Mouse (Mus musculus): ENCODE results near the gene Ccn2. TPM values are rescaled to one million over a fixed set of nuclear protein-coding genes. Genes with fewer than 3 reads are reported as not detected.
A peak's percentile ranks its signal among the peaks of the same experiment; 100 is the strongest.

Ccn2 gene
- polyA plus RNA-seq, 1 experiment from 2014 or later = 2.4 TPM

DNA sequence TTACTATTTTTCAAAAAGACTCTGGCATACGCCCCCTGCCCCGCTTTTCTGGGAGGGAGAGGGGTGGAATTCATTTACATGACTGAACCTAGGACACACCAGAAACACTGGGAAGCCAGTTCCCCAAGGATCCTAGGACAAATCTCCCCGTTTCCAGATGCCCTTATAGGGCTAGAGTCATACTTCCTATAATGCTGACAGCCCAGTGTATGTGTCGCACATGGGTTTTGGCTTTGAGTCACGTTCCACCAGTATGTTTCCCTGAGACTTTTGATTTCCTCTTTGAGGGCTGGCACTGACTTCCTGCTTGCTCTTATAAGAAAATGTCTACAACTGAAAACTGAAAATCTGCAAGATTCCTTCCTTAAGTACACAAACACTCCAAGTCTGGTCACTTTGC is 3.5 kb upstream of the Ccn2 start:
- Histone ChIP-seq H3K9ac (replicated peaks) (no peak overlapping the region), H3K4me1 (peaks cover 18% of the 10 kb centered on the region), H3K36me3 (no peaks in the 10 kb centered on the region), H3K27me3 (no peaks in the 10 kb centered on the region), H3K27ac (replicated peaks) (no peak overlapping the region), H3K4me3 (no peak overlapping the region), H3K9me3 (no peaks in the 10 kb centered on the region), H3K4me2 (replicated peaks) (no peak overlapping the region)
- 80% methylated on average over 5 of the region's 5 CpGs for whole genome bisulfite sequencing
- no peak for ATAC-seq (replicated peaks)

DNA sequence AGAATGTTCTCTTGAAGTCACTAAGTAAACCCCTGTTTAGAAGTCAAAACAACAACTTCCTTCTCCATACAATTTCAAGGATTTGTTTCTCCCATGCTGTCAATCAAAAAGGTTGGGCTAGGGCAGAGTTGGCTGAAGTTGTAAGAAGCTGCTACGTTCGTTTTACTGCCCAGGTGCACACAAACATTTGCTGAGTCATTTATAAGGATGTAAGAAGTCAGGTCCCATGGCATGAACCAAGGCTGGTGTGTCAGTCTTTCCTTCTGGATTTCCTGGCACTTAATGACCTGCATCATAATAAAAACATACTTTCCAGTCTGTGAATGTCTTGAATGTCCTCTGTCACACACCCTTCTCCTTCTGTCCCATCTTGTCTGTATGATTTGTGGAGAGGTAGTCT is 2.9 kb upstream of the Ccn2 start:
- ATAC-seq (replicated peaks) = no peak
- Histone ChIP-seq H3K4me3 (no peak overlapping the region), H3K9ac (replicated peaks) (no peak overlapping the region), H3K4me2 (replicated peaks) (no peak overlapping the region), H3K27ac (replicated peaks) (no peak overlapping the region), H3K27me3 (no peaks in the 10 kb centered on the region), H3K36me3 (no peaks in the 10 kb centered on the region), H3K4me1 (peaks cover 24% of the 10 kb centered on the region), H3K9me3 (no peaks in the 10 kb centered on the region)
- WGBS = 67% methylated on average over 2 of the region's 2 CpGs

DNA sequence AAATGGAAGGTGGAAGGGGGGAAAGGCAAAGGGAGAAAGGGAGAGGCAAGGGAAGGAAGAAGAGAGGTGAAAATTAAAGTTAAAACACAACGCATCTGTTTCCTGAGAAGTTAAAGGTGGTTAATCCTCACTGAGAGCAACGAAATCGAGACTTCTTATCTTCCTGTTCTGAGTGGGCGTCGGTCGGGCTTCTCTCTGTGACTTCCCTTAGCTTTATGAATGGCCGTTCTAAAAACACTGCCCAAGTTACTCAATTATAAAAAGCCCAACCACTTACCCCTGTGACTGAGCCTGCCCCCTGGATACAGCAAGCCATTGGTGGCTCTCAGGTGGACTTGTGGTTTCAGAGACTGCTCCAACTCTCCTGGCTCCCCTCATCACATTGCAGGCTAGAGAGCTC is 2.3 kb upstream of the Ccn2 start:
- no peak overlapping the region for H3K4me3 ChIP-seq
- no peaks in the 10 kb centered on the region for H3K36me3 ChIP-seq
- peaks cover 24% of the 10 kb centered on the region for H3K4me1 ChIP-seq
- no peaks in the 10 kb centered on the region for H3K9me3 ChIP-seq
- no peaks in the 10 kb centered on the region for H3K27me3 ChIP-seq
- ATAC-seq (replicated peaks) = no peak
- no peak overlapping the region for H3K27ac ChIP-seq (replicated peaks)
- H3K4me2 ChIP-seq (replicated peaks) = no peak overlapping the region
- 84% methylated on average over 7 of the region's 7 CpGs for WGBS
- H3K9ac ChIP-seq (replicated peaks) = no peak overlapping the region

DNA sequence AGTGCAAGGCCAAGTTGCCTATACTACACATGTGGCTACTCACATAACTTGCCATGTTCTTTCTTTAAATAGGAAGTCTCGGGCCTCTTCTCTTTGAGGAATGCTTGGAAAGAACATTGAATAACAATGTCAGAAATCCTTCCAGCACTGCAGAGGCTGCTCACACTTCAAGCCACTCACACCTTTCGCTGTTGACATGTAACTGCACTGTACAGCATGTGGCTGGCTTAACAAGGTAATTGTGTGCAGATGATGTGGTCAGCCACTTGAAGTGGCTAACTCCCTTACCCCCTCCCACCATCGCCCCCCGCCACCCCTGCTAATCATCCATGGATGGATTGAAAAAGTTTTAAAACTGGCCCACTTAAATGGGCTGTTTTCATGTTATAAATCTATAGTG is 1.7 kb upstream of the Ccn2 start:
- no peak overlapping the region for H3K4me2 ChIP-seq (replicated peaks)
- WGBS = 79% methylated on average over 4 of the region's 4 CpGs
- ATAC-seq (replicated peaks) = no peak
- no peak overlapping the region for H3K4me3 ChIP-seq
- H3K4me1 ChIP-seq = peaks cover 24% of the 10 kb centered on the region
- H3K9ac ChIP-seq (replicated peaks) = no peak overlapping the region
- no peak overlapping the region for H3K27ac ChIP-seq (replicated peaks)
- H3K27me3 ChIP-seq = no peaks in the 10 kb centered on the region
- H3K36me3 ChIP-seq = no peaks in the 10 kb centered on the region
- no peaks in the 10 kb centered on the region for H3K9me3 ChIP-seq

DNA sequence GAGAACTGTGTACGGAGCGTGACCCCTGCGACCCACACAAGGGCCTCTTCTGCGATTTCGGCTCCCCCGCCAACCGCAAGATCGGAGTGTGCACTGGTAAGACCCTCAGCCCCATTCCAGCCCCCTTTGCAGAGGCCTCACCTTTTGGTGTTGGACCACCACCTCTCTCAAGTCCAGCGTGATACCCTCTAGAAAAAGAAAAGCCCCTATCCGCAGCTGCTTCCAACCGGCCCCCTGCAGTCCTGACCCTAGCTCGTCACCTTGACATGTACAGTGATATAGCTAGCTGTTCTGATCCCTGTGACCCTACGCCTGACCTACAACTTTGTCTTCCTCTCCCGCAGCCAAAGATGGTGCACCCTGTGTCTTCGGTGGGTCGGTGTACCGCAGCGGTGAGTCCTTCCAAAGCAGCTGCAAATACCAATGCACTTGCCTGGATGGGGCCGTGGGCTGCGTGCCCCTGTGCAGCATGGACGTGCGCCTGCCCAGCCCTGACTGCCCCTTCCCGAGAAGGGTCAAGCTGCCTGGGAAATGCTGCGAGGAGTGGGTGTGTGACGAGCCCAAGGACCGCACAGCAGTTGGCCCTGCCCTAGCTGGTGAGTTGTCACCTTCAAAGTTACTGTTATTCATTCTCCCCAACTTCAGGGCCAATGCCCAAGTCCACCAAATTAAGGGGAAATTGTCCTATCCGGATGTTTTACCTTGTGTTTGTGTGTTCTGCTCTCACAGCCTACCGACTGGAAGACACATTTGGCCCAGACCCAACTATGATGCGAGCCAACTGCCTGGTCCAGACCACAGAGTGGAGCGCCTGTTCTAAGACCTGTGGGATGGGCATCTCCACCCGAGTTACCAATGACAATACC is 994 bp downstream of the Ccn2 start:
- no peaks in the 10 kb centered on the region for H3K36me3 ChIP-seq
- ATAC-seq (replicated peaks) = peak; percentile 41
- no peaks in the 10 kb centered on the region for H3K9me3 ChIP-seq
- H3K27ac ChIP-seq (replicated peaks) = peak overlapping the region; percentile 54; the same call in 1 of the 2 replicates
- peaks cover 24% of the 10 kb centered on the region for H3K4me1 ChIP-seq
- peak overlapping the region; percentile 55 for H3K9ac ChIP-seq (replicated peaks)
- 15% methylated on average over 31 of the region's 31 CpGs for WGBS
- H3K27me3 ChIP-seq = no peaks in the 10 kb centered on the region
- peak overlapping the region; percentile 97 for H3K4me2 ChIP-seq (replicated peaks)
- peak overlapping the region; percentile 69 for H3K4me3 ChIP-seq

DNA sequence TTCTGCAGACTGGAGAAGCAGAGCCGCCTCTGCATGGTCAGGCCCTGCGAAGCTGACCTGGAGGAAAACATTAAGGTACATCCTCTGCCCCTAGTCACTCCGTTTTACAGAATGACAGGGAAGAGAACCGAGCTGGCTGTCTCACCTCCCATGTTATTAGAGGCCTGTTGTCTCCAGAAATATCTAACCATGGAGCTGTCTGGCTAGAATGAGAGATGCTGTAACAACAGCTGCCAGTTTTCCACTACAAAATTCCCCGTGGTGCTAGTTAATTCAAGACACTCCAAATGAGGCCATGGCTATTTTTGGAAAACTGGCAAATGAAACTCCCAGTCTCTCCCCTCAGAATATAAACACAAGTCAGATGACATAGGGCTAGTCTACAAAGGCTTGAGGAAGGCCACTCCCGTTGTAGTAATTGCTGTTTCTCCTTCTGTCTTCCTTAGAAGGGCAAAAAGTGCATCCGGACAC is 1.7 kb downstream of the Ccn2 start:
- no peaks in the 10 kb centered on the region for H3K27me3 ChIP-seq
- H3K36me3 ChIP-seq = no peaks in the 10 kb centered on the region
- 60% methylated on average over 7 of the region's 7 CpGs for WGBS
- no peak overlapping the region for H3K27ac ChIP-seq (replicated peaks)
- H3K4me1 ChIP-seq = peaks cover 24% of the 10 kb centered on the region
- no peak for ATAC-seq (replicated peaks)
- H3K4me2 ChIP-seq (replicated peaks) = peak overlapping the region; percentile 97
- H3K9ac ChIP-seq (replicated peaks) = no peak overlapping the region
- no peak overlapping the region for H3K4me3 ChIP-seq
- no peaks in the 10 kb centered on the region for H3K9me3 ChIP-seq

DNA sequence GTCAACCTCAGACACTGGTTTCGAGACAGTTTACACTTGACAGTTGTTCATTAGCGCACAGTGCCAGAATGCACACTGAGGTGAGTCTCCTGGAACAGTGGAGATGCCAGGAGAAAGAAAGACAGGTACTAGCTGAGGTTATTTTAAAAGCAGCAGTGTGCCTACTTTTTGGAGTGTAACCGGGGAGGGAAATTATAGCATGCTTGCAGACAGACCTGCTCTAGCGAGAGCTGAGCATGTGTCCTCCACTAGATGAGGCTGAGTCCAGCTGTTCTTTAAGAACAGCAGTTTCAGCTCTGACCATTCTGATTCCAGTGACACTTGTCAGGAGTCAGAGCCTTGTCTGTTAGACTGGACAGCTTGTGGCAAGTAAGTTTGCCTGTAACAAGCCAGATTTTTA is 2.5 kb downstream of the Ccn2 start:
- ATAC-seq (replicated peaks) = no peak
- WGBS = 80% methylated on average over 4 of the region's 4 CpGs
- no peak overlapping the region for H3K4me2 ChIP-seq (replicated peaks)

DNA sequence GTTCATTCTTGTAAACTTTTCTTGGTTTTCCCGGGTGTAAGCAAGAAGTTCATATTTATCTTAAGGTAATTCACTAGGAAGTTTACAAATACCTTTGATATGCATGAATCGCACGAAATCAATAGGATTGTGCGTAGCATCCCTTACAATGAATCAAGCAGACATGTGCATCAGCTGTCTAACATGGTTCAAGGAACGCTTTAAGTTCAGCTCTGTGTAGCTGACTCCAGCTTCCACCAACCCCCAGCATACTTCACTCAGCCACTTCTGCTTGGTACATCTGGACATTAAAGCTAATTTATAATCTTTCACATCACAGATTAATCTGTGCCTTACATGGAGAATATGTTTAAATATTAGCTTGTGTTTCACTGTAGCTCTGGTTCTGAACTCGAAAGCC is 3.5 kb downstream of the Ccn2 start:
- Histone ChIP-seq H3K9ac (replicated peaks) (no peak overlapping the region), H3K36me3 (no peaks in the 10 kb centered on the region), H3K27me3 (no peaks in the 10 kb centered on the region), H3K9me3 (no peaks in the 10 kb centered on the region), H3K4me3 (no peak overlapping the region), H3K4me2 (replicated peaks) (no peak overlapping the region), H3K4me1 (peaks cover 24% of the 10 kb centered on the region), H3K27ac (replicated peaks) (no peak overlapping the region)
- ATAC-seq (replicated peaks) = no peak
- 90% methylated on average over 6 of the region's 6 CpGs for WGBS

More for the DNA sequence above, 2.5 kb downstream of the Ccn2 start:
- Histone ChIP-seq H3K4me1 (peaks cover 24% of the 10 kb centered on the region), H3K4me3 (no peak overlapping the region), H3K27me3 (no peaks in the 10 kb centered on the region), H3K36me3 (no peaks in the 10 kb centered on the region), H3K9me3 (no peaks in the 10 kb centered on the region), H3K9ac (replicated peaks) (no peak overlapping the region), H3K27ac (replicated peaks) (no peak overlapping the region)

DNA sequence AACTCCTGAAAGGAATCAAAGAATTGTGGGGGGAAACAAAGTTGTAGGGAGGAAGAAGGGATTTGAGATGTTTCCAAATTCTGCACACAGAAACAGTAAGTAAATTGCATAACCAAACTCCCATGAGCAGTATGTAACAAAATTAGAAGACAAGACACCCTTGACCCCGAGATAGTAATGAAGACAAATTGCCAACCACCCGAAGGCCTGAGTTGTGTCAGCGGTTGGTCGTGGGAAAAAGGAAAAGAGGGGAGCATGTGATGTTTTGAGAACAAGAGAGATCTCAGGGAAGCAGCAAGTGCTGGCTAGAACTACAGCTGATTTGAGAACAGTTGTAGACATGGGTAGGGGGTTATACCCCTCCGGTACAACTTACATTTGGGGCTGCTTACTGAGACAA is 4.6 kb downstream of the Ccn2 start:
- Histone ChIP-seq H3K36me3 (no peaks in the 10 kb centered on the region), H3K9me3 (no peaks in the 10 kb centered on the region), H3K4me1 (peaks cover 21% of the 10 kb centered on the region), H3K27ac (replicated peaks) (no peak overlapping the region), H3K4me2 (replicated peaks) (no peak overlapping the region), H3K9ac (replicated peaks) (no peak overlapping the region), H3K27me3 (no peaks in the 10 kb centered on the region), H3K4me3 (no peak overlapping the region)
- 92% methylated on average over 5 of the region's 5 CpGs for WGBS
- no peak for ATAC-seq (replicated peaks)

DNA sequence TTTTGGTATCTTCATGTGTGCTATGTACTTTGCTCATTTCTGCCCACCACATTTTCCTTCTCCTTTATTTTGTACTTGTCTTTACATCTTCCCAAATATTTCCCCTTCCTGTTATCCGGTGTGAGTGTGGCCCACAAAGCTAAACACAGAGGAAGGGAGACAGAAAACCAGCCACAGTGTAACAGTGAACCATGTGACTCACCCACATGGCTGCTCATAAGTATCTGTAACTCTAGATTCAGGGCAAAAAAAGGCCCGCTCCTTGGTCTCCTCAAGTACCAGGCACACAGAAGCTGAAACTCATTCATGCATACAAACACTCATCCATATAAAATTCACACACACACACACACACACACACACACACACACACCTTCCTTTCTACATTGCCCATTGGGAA is 7.8 kb downstream of the Ccn2 start:
- Histone ChIP-seq H3K36me3 (no peaks in the 10 kb centered on the region), H3K27me3 (no peaks in the 10 kb centered on the region), H3K4me2 (replicated peaks) (no peak overlapping the region), H3K27ac (replicated peaks) (no peak overlapping the region), H3K9me3 (no peaks in the 10 kb centered on the region), H3K9ac (replicated peaks) (no peak overlapping the region), H3K4me1 (no peaks in the 10 kb centered on the region), H3K4me3 (no peak overlapping the region)
- 86% methylated on average over 2 of the region's 2 CpGs for WGBS
- no peak for ATAC-seq (replicated peaks)

DNA sequence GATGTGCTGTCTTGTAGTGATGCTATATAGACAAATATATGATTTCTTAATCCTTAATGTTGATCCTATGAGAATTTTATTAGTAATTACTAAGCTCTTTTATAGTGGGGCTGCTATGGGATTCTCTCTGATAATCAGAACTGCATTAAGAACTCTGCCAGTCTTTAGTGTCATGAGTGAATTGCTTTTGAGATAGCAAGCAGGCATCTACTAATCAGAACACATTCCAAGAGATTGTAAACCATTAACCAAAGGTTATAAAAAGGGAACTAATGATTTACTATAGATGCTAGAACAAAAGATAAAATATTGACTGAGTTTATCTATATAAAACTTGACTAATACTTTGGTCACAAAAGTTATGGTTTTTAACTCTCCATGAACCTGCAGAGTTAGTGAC is 8.5 kb downstream of the Ccn2 start:
- H3K36me3 ChIP-seq = no peaks in the 10 kb centered on the region
- no peak for ATAC-seq (replicated peaks)
- no peak overlapping the region for H3K9ac ChIP-seq (replicated peaks)
- H3K4me2 ChIP-seq (replicated peaks) = no peak overlapping the region
- H3K4me3 ChIP-seq = no peak overlapping the region
- no peaks in the 10 kb centered on the region for H3K4me1 ChIP-seq
- no peaks in the 10 kb centered on the region for H3K9me3 ChIP-seq
- H3K27me3 ChIP-seq = no peaks in the 10 kb centered on the region
- no peak overlapping the region for H3K27ac ChIP-seq (replicated peaks)

DNA sequence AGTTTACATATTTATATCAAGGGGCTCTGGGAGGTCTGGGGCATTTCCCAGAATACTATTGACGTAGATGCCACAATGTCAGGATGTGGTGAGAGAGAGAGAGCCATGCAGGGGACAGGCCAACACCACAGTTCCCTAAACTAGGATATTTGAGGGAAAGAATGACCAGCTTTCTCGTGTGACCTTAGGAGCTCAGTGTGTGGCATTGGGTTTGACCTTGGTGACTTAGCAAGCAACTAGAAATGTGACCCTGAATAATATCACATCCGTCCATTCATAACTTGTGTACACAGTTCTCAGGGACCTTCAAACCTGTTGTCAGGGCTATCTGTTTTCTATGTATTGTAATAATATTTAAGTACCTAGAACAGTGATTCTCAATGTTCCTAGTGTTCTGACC is 13.9 kb downstream of the Ccn2 start:
- H3K4me2 ChIP-seq (replicated peaks) = no peak overlapping the region
- H3K9me3 ChIP-seq = no peaks in the 10 kb centered on the region
- no peaks in the 10 kb centered on the region for H3K36me3 ChIP-seq
- no peak overlapping the region for H3K27ac ChIP-seq (replicated peaks)
- no peak overlapping the region for H3K4me3 ChIP-seq
- whole genome bisulfite sequencing = 93% methylated on average over 3 of the region's 3 CpGs
- H3K27me3 ChIP-seq = no peaks in the 10 kb centered on the region
- H3K4me1 ChIP-seq = no peaks in the 10 kb centered on the region
- no peak for ATAC-seq (replicated peaks)
- no peak overlapping the region for H3K9ac ChIP-seq (replicated peaks)

DNA sequence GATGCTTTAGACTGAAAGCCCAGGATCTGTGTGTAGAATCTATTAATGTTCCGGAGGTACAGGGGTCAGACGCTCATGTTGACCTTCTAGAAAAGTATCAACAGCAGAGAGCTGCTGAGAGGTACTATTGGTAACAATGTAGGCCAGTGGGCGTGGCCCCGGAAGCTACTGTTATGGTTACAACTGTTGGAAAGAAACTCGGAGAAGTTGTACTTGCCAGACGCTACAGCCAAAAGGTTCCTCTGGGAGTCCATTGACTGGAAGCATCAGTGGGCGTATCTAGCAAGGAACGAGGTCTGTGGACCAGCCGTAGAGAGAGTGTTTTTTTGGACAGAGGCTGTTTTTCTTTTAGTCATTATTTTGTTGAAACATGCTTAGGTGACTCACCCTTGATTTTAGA is 14.5 kb downstream of the Ccn2 start:
- no peak overlapping the region for H3K4me2 ChIP-seq (replicated peaks)
- WGBS = 91% methylated on average over 9 of the region's 9 CpGs
- no peaks in the 10 kb centered on the region for H3K27me3 ChIP-seq
- H3K4me3 ChIP-seq = no peak overlapping the region
- no peaks in the 10 kb centered on the region for H3K36me3 ChIP-seq
- ATAC-seq (replicated peaks) = no peak
- H3K4me1 ChIP-seq = no peaks in the 10 kb centered on the region
- H3K9ac ChIP-seq (replicated peaks) = no peak overlapping the region
- H3K27ac ChIP-seq (replicated peaks) = no peak overlapping the region
- H3K9me3 ChIP-seq = no peaks in the 10 kb centered on the region
